Mouse (Mus musculus) olfactory bulb, adult 2 months (tissue): Measurements from ENCODE around the gene Rnf114.

Experiments
- CTCF ChIP-seq: fragments of 200-500 bp; IDR thresholded peaks from 2 replicates; pipeline ENCODE4 v1.5.1; 2012; ENCODE audit warnings: low read depth, mild to moderate bottlenecking, low read length, moderate library complexity; ENCODE audit not compliant: insufficient read depth
- POLR2A ChIP-seq: fragments of 200-500 bp; IDR thresholded peaks from 2 replicates; pipeline ENCODE4 v1.6.1; 2012; ENCODE audit warnings: mild to moderate bottlenecking, low read depth, low read length, moderate library complexity; ENCODE audit not compliant: insufficient read depth

- no peak for TF ChIP-seq POLR2A
- no peak for TF ChIP-seq CTCF
These were observed 4.9 kb upstream of the Rnf114 start for GRCm38 (mm10) chr2:167487551-167487950.
